Mouse (Mus musculus) E14TG2a.4 (cell line): Measurements from ENCODE around the gene Defb21.

ENCODE experiments used
- H3K27me3 ChIP-seq: 2 replicates; pipeline ENCODE4 v1.6.1; 2014; ENCODE audit warnings: low read length, control low read depth; ENCODE audit not compliant: insufficient read depth
- H3K36me3 ChIP-seq: 2 replicates; pipeline ENCODE4 v1.6.1; 2014; ENCODE audit warnings: low read length, control low read depth; ENCODE audit not compliant: insufficient read depth
- H3K4me1 ChIP-seq: replicated peaks from 2 replicates; pipeline ENCODE4 v1.6.1; 2014; ENCODE audit warnings: low read depth, low read length, control low read depth
- H3K4me3 ChIP-seq: replicated peaks from 2 replicates; pipeline ENCODE4 v1.5.1; 2014; ENCODE audit warnings: mild to moderate bottlenecking, low read length
- H3K9me3 ChIP-seq: 2 replicates; pipeline ENCODE4 v1.6.1; 2014; ENCODE audit warnings: low read length, control low read depth
- CTCF ChIP-seq: conservative IDR thresholded peaks from 2 replicates; pipeline ENCODE4 v1.5.1; 2014; ENCODE audit warnings: low read length
- NANOG ChIP-seq: IDR thresholded peaks from 2 replicates; pipeline ENCODE4 v1.6.1; 2014; ENCODE audit warnings: borderline replicate concordance, low read length, mixed read lengths
- POU5F1 ChIP-seq: IDR thresholded peaks from 2 replicates; pipeline ENCODE4 v1.6.1; 2014; ENCODE audit warnings: low read length, borderline replicate concordance

The Defb21 gene

DNA sequence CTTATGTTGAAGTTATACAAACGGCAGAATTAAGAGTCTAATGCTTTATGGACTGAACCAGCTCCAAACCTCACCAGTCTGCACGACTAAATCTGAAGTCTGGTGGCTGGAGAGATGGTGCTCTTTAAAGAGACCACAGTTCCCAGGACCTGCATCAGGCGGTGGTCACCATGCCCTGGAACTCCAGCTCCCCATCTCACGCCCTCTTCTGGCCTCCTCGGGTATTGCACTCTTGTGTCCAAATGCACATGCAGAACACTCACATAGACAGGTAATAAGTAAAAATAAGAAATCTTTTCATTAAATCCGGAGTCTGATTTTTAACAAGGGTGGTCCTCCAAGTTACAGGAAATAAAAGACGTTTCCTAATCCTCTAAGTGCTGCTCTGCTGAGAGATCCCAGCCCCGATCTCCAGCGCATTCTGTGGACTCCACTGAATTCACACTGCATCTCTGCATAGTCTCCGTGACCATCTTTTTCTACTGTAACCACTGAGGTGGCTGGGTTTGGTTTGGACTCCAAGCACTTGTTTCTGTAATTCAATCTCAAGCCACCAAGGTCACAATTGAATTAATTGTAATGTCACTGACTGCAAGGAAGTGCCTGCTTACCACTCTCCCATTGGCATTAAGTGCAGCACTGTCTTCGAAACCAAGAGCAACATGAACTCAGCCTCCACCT lies at the start of gene Defb21:
TSS of gene Defb21 (plus strand) at position 631 of the 681 bp plus-strand sequence.
- H3K4me1 ChIP-seq = no peaks in the 10 kb centered on the region
- H3K36me3 ChIP-seq = no peaks in the 10 kb centered on the region
- peaks cover 5% of the 10 kb centered on the region; the same call in 1 of the 2 replicates for H3K9me3 ChIP-seq
- H3K27me3 ChIP-seq = peaks cover 5% of the 10 kb centered on the region; the same call in 1 of the 2 replicates
- TF ChIP-seq CTCF = peak; percentile 81
- no peak for TF ChIP-seq POU5F1
- H3K4me3 ChIP-seq = no peak within 1 kb of the TSS

DNA sequence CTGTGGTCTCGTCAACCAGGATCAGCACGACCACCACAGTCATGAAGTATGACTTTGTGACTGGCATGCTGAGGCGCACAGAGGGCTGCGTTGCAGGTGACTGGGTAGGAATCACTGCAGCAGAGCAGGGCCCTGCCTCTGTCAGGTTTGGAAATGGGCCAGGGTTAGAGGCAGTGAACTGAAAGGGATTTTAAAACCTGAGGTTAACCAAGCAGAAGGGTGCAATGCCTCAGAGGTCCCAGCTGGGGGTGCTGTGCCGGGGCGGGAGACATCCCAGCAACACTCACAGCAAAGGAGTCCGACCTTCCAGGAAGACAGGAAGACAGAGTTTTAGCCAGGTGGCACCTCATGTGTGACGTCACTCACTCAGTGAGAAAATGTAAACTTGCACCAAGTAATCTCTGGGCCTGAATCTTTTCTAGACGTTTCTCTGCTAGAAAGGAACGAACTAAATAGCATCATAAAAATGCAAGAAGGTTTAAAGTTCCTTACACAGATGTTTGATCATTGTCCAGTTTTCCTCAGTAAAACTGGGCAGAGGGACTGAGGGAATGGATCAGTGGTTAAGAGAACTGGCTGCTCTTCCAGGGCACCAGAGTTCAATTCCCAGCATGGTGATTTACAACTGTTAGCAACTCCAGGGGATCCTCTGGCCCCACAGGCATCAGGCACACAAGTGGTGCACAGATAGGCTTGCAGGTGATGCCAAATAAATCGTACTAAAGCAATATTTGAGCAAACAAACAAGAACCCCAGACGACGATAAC lies 32.4 kb upstream of the Defb21 start, which contains the start of gene Defb29:
TSS of gene Defb29 (minus strand) at position 155 of the 767 bp plus-strand sequence.
- TF ChIP-seq CTCF = peak; percentile 84
- no peak for TF ChIP-seq NANOG
- H3K27me3 ChIP-seq = no peaks in the 10 kb centered on the region
- peaks cover 4% of the 10 kb centered on the region for H3K9me3 ChIP-seq

DNA sequence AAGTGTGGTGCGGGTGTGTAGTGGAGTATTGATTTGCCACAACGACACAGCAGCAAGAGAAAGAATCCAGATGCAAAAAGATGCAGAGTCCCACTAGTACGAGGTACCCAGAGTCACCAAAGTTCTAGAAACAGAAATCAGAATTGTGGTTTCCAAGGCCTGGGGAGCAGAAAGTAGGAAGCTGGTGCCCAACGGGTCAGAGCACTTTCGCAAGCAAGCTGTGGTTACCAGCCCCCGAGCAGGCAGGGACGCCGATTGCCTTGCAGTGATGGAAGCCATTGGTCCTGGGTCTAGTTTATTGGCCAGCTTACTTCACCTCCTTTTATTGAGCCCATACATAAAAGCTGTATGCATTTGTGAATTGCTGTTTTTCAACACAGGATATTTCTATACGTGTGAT lies 30.6 kb upstream of the Defb21 start:
- H3K27me3 ChIP-seq = no peaks in the 10 kb centered on the region
- TF ChIP-seq POU5F1 (no peak), CTCF (no peak), NANOG (no peak)
- peaks cover 4% of the 10 kb centered on the region for H3K9me3 ChIP-seq
- no peaks in the 10 kb centered on the region for H3K36me3 ChIP-seq
- peaks cover 18% of the 10 kb centered on the region for H3K4me1 ChIP-seq
- H3K4me3 ChIP-seq = no peak overlapping the region

More for the DNA sequence above, 32.4 kb upstream of the Defb21 start, which contains the start of gene Defb29:
- no peaks in the 10 kb centered on the region for H3K36me3 ChIP-seq
- no peak within 1 kb of the TSS for H3K4me3 ChIP-seq
- peaks cover 18% of the 10 kb centered on the region for H3K4me1 ChIP-seq

DNA sequence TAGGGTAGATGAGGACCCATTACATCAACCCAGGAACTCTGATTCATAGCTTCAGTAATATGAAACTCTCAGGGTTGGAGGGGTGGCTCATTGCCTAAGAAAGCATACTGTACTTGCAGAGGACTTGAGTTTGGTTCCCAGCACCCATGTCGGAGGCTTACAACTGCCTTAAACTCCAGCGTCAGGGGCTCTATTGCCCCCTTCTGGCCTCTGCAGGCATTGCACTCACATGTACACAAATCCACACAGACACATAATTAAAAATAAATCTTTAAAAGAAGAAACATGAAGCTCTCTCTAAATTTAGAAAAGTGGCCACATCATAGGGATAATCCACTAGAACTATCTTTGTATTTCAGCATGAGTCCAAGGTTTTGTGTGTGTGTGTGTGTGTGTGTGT lies 29.6 kb upstream of the Defb21 start:
- no peak overlapping the region for H3K4me3 ChIP-seq
- H3K9me3 ChIP-seq = peaks cover 4% of the 10 kb centered on the region
- no peaks in the 10 kb centered on the region for H3K36me3 ChIP-seq
- H3K4me1 ChIP-seq = peaks cover 18% of the 10 kb centered on the region
- TF ChIP-seq CTCF = peak; percentile 60
- TF ChIP-seq POU5F1 = no peak
- no peaks in the 10 kb centered on the region for H3K27me3 ChIP-seq

DNA sequence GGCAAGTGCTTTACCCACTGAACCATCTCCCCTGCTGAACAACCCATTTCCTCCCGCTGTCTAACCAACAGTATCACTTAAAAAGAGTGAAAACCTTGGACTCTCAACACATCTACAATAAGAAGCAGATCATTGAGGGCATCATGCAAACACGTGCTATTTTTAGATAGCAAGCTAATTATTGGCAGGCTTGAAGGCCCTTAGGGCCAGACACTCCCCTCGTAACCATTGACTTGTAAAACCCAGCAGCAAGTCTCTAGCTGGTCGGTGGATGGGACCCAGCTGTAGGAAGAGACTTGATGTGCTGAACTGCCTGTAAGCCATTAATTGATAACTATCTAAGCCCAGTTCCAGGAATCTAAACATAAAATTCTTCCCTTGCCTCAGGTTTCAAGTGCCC lies 29.1 kb upstream of the Defb21 start:
- Histone ChIP-seq H3K4me3 (no peak overlapping the region), H3K4me1 (peaks cover 18% of the 10 kb centered on the region), H3K9me3 (peaks cover 4% of the 10 kb centered on the region), H3K27me3 (no peaks in the 10 kb centered on the region), H3K36me3 (no peaks in the 10 kb centered on the region)
- TF ChIP-seq CTCF (no peak), NANOG (no peak), POU5F1 (no peak)

DNA sequence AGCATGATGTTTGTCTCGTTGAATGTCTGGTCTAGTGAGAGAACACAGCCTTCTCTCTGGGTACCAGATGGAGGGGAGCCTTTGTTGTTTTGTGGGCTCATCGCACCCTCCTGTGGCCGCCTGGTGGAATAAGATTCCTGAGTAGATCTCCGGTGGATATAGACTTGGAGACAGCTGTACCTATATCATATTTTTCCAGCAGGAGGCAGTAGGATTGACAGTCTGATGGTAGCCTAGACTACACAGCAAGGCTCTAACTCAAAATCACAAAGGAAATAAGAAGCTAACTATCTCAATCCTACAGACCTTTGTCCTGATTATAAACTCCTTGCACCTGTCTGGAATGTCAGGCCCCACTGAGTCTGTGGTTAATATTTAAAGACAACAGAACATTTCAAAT lies 27.9 kb upstream of the Defb21 start:
- Histone ChIP-seq H3K36me3 (no peaks in the 10 kb centered on the region), H3K4me1 (peaks cover 14% of the 10 kb centered on the region), H3K9me3 (peaks cover 4% of the 10 kb centered on the region), H3K27me3 (0 out of 2 replicates have a peak, but pooled peaks cover 2% of the 10 kb centered on the region), H3K4me3 (no peak overlapping the region)
- TF ChIP-seq CTCF (peak; percentile 45), POU5F1 (no peak)

DNA sequence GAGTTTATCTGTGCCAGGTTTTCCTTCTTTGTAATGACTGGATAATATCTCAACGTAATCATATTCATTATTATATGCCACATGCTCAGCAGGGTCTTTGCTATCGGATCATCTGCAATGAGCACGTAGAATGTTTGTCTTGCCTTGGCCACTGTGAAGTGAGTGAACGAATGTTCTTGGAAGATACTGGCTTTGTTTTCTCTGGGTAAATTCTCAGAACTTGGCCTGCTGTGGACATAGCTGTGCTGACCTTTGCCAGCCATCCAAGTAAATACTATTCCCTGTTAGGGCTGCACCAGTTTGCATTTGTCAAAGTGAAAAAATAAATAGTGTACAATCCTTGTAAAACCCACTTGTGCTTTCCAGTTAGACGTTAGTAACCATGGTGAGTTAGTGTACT lies 24.4 kb upstream of the Defb21 start:
- TF ChIP-seq CTCF = no peak
- no peak for TF ChIP-seq NANOG
- TF ChIP-seq POU5F1 = no peak
- peaks cover 15% of the 10 kb centered on the region for H3K4me1 ChIP-seq
- H3K36me3 ChIP-seq = no peaks in the 10 kb centered on the region
- H3K9me3 ChIP-seq = no peaks in the 10 kb centered on the region
- 0 out of 2 replicates have a peak, but pooled peaks cover 2% of the 10 kb centered on the region for H3K27me3 ChIP-seq
- no peak overlapping the region for H3K4me3 ChIP-seq

DNA sequence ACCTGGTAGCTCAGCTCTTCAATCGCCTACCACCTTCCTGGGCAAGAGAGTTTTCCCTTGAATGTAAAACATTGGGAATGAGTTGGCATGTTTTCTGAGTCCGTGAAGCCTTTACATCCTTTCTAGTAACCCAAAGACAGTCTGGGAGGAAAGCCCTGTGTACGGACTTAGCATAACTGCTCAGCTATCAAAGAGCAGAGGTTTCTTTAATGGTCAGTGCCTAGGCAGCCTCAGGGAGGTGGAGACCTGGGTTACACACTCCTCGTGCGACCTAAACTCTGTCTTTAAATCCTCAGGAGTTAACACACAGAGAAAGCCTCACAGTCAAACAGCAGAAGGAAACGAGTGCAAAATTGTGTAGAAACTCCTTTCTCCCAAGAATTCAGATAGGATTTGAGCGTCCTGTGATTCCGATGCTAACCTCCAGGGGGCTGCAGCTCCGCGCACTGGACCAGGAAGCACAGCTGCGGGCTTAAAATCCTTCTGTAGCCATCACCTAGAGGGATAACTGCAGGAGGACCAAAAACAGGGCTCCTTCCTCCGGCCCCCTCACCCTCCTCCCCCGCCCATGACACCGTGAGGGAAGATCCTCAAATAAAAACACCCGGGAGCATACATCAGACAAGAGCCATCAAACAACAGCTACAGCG lies 18.6 kb upstream of the Defb21 start:
- no peaks in the 10 kb centered on the region for H3K36me3 ChIP-seq
- no peaks in the 10 kb centered on the region for H3K9me3 ChIP-seq
- H3K4me1 ChIP-seq = peaks cover 10% of the 10 kb centered on the region
- TF ChIP-seq POU5F1 = no peak
- peak; percentile 91 for TF ChIP-seq CTCF
- H3K27me3 ChIP-seq = peaks cover 7% of the 10 kb centered on the region; the same call in 1 of the 2 replicates
- H3K4me3 ChIP-seq = no peak overlapping the region
